Mouse (Mus musculus) MEL (cell line): ENCODE measurements at regions not wholly inside any gene's neighbourhood (a gene's known extent, or its start where the extent isn't known, plus 50 kb on each side); places are given as distances from the start of the nearest gene placed in this dataset.
A peak's percentile ranks its signal among the peaks of the same experiment; 100 is the strongest.

Experiments
- BHLHE40 ChIP-seq: IDR thresholded peaks from 2 replicates; pipeline ENCODE4 v1.6.1; 2012; ENCODE audit warnings: low read depth, mild to moderate bottlenecking, inconsistent platforms, low read length, improper control_type of control experiment, borderline replicate concordance
- CHD2 ChIP-seq: IDR thresholded peaks from 2 replicates; pipeline ENCODE4 v1.6.1; 2011; ENCODE audit warnings: low read length, improper control_type of control experiment
- CTCF ChIP-seq, 3 experiments: IDR thresholded peaks in 2 of 3; conservative IDR thresholded peaks in 1 of 3; 2 replicates each; pipeline ENCODE4 v1.5.1; 2011 to 2012; ENCODE audit warnings: low read length in 3 of 3, low read depth in 2 of 3, mild to moderate bottlenecking in 2 of 3, improper control_type of control experiment in 1 of 3, inconsistent platforms in 1 of 3, mixed read lengths in 1 of 3, moderate library complexity in 1 of 3; ENCODE audit not compliant: control insufficient read depth in 1 of 3, insufficient read depth in 1 of 3, poor library complexity in 1 of 3, severe bottlenecking in 1 of 3
- ELF1 ChIP-seq: IDR thresholded peaks from 2 replicates; pipeline ENCODE4 v1.6.1; 2014; ENCODE audit warnings: low read depth, mild to moderate bottlenecking, inconsistent platforms, low read length, improper control_type of control experiment, moderate library complexity
- EP300 ChIP-seq, 2 experiments: IDR thresholded peaks; 2 replicates each; pipeline ENCODE4 v1.6.1; 2011; ENCODE audit warnings: improper control_type of control experiment in 2 of 2, low read length in 2 of 2, low read depth in 1 of 2, mild to moderate bottlenecking in 1 of 2
- MYC ChIP-seq: IDR thresholded peaks from 2 replicates; pipeline ENCODE4 v1.6.1; 2011; ENCODE audit warnings: low read depth, mild to moderate bottlenecking, low read length, improper control_type of control experiment, moderate library complexity
- POLR2A ChIP-seq, 2 experiments: IDR thresholded peaks; 2 replicates each; pipeline ENCODE4 v1.6.1; 2011 to 2012; ENCODE audit warnings: low read length in 2 of 2, mild to moderate bottlenecking in 2 of 2, control low read depth in 1 of 2, improper control_type of control experiment in 1 of 2, low read depth in 1 of 2, moderate library complexity in 1 of 2; ENCODE audit not compliant: control insufficient read depth in 1 of 2, insufficient read depth in 1 of 2, poor library complexity in 1 of 2
- POLR2AphosphoS2 ChIP-seq: IDR thresholded peaks from 2 replicates; pipeline ENCODE4 v1.6.1; 2011; ENCODE audit warnings: low read length, improper control_type of control experiment
- SIN3A ChIP-seq: IDR thresholded peaks from 2 replicates; pipeline ENCODE4 v1.6.1; 2012; ENCODE audit warnings: low read length, improper control_type of control experiment, inconsistent platforms
- TCF12 ChIP-seq: IDR thresholded peaks from 2 replicates; pipeline ENCODE4 v1.6.1; 2014; ENCODE audit warnings: low read depth, mild to moderate bottlenecking, inconsistent platforms, low read length, improper control_type of control experiment, moderate library complexity
- ZMIZ1 ChIP-seq: IDR thresholded peaks from 2 replicates; pipeline ENCODE4 v1.6.1; 2012; ENCODE audit warnings: low read depth, mild to moderate bottlenecking, inconsistent platforms, low read length, improper control_type of control experiment, moderate library complexity
- ZNF384 ChIP-seq: IDR thresholded peaks from 2 replicates; pipeline ENCODE4 v1.6.1; 2012; ENCODE audit warnings: low read depth, mild to moderate bottlenecking, inconsistent platforms, low read length, improper control_type of control experiment

GRCm38 (mm10) chr2:167799629-167800387 is 110.2 kb upstream of the Tmem189 start:
- TF ChIP-seq CTCF (IDR thresholded peaks at IDR 0.05 in 2 of 3, conservative IDR thresholded peaks at IDR 0.05 in 1 of 3; ENCODE audit: control insufficient read depth in 1 of 3, insufficient read depth in 1 of 3, low read depth in 2 of 3, low read length in 3 of 3, poor library complexity in 1 of 3, severe bottlenecking in 1 of 3) (no peak), SIN3A (0 out of 2 replicates have a peak, but pooled peaks have one; percentile 27), ELF1 (no peak), ZNF384 (no peak), POLR2A (IDR thresholded peaks at IDR 0.05; ENCODE audit: control insufficient read depth in 1 of 2, insufficient read depth in 1 of 2, low read depth in 1 of 2, low read length in 2 of 2, poor library complexity in 1 of 2) (no peak), CHD2 (no peak), EP300 (IDR thresholded peaks at IDR 0.05; ENCODE audit: low read depth in 1 of 2, low read length in 2 of 2) (no peak), TCF12 (no peak), MYC (no peak), ZMIZ1 (no peak), BHLHE40 (no peak), POLR2AphosphoS2 (no peak)
